Mouse (Mus musculus) G1E (cell line): ENCODE measurements around the gene Fat4.

ENCODE experiments used
- GATA1 ChIP-seq: IDR thresholded peaks from 2 replicates; pipeline ENCODE4 v1.6.1; 2012; ENCODE audit warnings: borderline replicate concordance, low read length, inconsistent platforms, mixed read lengths
- TAL1 ChIP-seq: conservative IDR thresholded peaks from 2 replicates; pipeline ENCODE4 v1.6.1; 2012; ENCODE audit warnings: low read depth, low read length, inconsistent platforms, mixed read lengths

DNA sequence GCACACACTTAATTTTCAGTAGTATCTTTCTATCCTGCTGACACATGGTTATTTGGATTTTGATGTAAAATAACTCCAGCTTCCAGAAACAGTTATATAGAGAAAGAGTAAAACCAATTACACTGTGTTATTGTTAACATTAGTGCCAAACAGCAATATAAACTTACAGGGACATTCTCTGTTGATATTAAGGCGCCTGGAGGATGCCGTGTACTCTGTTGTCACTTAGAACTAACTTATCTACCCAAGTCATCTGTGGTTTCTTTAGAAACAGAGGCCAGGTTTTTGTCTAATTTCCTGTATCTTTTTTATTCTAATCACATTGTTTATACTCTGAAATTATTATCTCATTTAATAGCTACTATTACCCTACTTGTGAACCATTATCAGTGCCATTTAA is 47.3 kb upstream of the Fat4 start:
- TF ChIP-seq GATA1 = no peak
- TF ChIP-seq TAL1 = no peak
